Mouse (Mus musculus) CD8-positive naive resting alpha-beta T cell, adult 2 months (primary cell): ENCODE data around the gene 9930111J21Rik2.
A peak's percentile ranks its signal among the peaks of the same experiment; 100 is the strongest.
"Not testable (repeated sequence)": the region's sequence is repeated elsewhere in the genome, so short reads cannot be mapped to it uniquely, and the experiment has no call there.

ENCODE experiments used
- DNase-seq, 2 experiments: peaks; one replicate each; pipeline ENCODE4 v3.0.0; 2022; ENCODE audit warnings: low read depth in 2 of 2, low spot score in 2 of 2

The 9930111J21Rik2 gene

GRCm38 (mm10) chr11:49051093-49051891 lies at the start of gene 9930111J21Rik2:
9930111J21Rik2 (minus strand) TSS chr11:49051242.
- not testable (repeated sequence) for DNase-seq

DNA sequence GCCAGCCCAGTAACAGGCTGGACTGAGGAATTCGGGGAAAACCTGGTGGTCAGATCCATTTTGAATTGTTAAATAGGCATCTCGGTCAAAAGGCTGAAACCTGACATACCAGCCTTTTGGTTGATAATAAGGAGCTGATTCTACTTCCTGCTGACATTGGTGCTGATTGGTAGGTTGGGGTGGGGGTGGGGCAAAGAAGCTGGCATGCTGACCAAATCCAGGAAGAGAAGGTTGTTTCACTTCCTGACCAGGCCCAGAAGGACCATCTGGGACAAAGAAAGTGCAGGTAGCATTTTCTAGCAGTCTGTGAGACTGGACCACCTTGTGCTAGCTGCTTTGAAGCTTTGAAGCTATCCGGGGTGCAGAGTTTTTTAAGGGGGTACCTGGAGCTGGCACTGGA lies 49.4 kb upstream of the 9930111J21Rik2 start:
- no peak for DNase-seq

- DNase-seq, result no peak
Measured at GRCm38 (mm10) chr11:49095367-49095766, 44.3 kb upstream of the 9930111J21Rik2 start.

- peak; percentile 55 to 61 for DNase-seq
Measured at GRCm38 (mm10) chr11:49093861-49094660, 43.0 kb upstream of the 9930111J21Rik2 start.

- no peak for DNase-seq
Measured at GRCm38 (mm10) chr11:49092786-49093185, 41.7 kb upstream of the 9930111J21Rik2 start.

GRCm38 (mm10) chr11:49092053-49092586 lies 41.1 kb upstream of the 9930111J21Rik2 start:
- no peak for DNase-seq

GRCm38 (mm10) chr11:49091171-49091570 lies 40.1 kb upstream of the 9930111J21Rik2 start:
- no peak for DNase-seq

DNA sequence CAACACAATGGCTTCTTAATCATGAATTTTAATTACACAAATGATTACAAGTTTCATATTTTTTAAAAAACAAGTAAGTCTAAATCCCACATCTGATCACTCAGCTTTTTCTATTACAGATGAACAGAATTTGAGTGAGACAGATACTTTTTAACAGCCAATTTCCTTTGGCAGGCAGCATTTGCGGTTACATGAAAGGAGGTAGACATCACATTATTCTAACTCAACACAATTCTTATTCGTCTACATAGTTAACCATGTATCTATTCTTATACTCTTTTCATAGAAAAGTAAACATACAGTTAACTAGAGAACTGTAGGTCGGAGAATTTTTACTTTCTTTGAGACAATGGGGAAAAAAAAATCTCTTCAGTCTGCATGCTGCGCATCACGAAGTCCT lies 39.5 kb upstream of the 9930111J21Rik2 start:
- DNase-seq, result peak in 1 of 2 experiments; percentile 19

GRCm38 (mm10) chr11:49089735-49090507 lies 38.9 kb upstream of the 9930111J21Rik2 start:
- DNase-seq, result no peak

- no peak for DNase-seq
Measured at GRCm38 (mm10) chr11:49088990-49089652, 38.1 kb upstream of the 9930111J21Rik2 start.

DNA sequence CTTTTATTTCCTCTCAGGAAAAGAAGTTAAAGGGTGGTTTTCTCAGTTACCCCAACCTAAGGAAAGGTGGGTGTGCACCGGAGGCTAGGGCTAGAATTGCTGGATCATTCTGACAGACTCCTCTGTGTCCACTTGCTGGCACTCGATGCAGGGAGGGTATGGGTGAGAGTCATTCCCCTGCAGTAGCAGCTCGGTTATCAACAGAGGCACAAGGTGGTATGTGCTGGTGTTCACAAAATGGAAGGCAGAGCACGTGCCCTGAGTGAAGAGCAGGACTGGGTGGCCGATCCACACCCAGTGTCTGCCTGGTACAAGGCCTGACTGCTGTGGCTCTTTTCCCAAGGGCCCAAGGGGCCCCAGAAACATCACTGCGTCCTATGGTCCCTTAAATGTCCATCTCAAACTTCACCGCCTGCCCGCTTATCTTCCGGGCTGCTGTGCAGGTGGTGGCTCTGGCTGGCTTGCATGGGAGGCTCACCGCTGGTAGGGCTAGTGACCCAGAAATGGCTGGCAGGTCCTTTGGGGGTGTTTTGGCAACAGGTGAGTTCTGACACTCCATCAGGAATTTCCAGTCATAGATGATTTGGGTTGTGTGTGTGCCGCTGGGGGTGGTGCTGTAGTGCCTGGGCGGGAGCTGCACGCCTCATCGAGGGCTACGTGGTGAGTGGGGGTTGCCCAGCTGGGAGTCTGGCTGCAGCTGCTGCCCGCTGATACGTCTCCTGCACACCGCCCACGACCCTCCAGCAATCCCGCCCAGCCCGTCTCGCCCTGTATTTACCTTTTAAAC lies 37.0 kb upstream of the 9930111J21Rik2 start:
- peak in 1 of 2 experiments; percentile 18 for DNase-seq

DNA sequence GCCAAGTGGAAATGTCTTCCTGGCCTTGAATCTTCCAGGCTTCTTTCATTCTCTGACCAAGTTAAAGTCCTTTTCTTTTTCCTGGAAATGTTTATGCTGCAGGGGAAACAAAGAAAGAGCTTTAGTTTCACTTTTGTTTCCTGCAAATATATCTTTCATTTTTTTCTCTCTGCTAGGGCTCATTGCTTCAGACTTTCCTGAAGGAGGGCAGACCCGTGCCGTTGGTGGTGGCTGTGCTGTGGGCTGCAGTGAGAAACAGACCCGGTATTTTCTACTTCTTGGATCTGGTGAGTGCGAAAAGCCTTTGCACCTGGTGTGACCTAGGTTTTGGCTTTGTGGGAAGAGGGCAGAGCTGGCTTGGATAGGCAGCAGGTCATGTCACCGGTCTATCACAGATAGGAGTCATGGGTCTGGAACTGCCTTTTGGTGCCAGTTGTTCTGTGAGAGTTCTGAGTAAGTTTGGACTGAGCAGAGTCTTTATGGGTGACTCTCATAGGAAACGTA lies 35.9 kb upstream of the 9930111J21Rik2 start:
- DNase-seq, result peak in 1 of 2 experiments; percentile 17

- DNase-seq, result peak; percentile 57 to 64
Measured at GRCm38 (mm10) chr11:49084875-49085274, 33.8 kb upstream of the 9930111J21Rik2 start.

GRCm38 (mm10) chr11:49084385-49084784 lies 33.3 kb upstream of the 9930111J21Rik2 start:
- DNase-seq, result no peak

DNA sequence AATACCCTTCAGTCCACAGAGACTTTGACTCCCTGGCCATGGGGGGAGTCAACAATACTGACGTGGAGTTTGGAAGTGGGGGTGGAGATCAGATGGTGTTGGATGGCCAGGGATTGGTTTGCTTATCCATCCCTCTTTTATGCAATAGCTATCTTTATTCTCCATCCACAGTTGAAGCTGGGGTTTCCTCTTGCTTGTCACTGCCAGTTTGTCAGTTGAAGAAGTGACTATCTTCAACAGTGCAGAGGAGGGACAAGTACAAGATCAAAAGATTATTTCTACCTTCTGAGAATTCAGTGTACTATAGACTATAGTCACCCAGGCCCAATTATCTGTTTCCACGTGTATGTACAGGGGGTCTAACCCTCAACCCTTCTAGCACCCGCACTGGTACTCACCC lies 32.8 kb upstream of the 9930111J21Rik2 start:
- DNase-seq, result no peak

DNA sequence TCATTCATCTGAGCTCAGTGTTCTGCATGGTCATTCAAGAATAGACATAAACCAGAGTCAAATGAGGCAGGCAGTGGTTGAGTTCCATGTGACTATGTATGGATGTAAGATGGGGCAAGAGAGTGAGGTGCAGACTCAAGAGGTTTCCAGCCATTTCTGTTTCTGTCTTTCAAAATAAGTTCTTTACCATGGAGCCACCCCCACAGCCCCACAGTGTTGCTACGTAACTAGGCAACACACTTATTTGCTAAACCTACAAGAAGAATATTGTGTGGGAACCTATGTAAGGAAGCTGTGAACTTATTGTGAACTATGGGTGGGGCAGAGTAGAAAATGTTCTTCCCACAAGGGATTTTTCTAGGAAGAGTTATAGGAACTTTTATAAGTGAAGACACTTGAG lies 32.1 kb upstream of the 9930111J21Rik2 start:
- DNase-seq, result peak in 1 of 2 experiments; percentile 43

DNA sequence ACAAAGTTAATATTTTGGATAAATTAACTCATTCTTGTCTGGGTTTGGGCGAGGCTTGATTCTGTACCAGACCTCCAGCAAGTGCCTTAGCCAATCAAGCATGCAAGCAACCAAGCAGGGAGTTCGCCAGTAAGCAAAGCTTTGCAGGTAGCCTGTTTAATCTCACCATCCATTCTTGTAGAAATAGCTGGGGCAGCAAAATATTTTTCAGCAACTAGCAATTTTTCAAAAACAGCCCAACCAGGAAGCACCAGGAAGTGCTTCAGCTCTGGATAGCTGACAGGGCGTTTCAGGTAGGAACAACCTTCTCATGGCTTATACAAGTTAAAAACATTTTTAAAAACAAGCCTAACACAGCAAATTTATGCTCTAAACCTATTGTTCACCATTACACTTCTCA lies 30.8 kb upstream of the 9930111J21Rik2 start:
- no peak for DNase-seq

DNA sequence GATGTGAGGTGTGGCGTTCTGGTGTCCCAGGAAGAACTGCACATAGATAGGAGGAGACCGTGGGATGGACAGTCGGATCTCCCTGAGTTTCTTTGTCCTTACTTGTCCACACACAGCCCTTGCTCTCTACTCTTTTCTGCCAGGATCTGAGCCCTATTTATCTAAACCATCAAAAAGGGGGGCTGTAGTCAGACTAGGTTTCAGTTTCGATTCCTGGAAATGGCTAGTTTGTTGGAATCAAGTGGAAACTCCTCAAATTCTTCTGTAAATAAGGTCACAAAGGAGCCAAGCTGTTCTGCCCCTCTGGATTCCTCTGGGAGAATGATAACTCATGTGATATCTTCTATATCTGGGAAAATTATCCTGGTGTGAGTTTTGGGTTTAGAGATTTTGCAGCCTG lies 30.3 kb upstream of the 9930111J21Rik2 start:
- no peak for DNase-seq

DNA sequence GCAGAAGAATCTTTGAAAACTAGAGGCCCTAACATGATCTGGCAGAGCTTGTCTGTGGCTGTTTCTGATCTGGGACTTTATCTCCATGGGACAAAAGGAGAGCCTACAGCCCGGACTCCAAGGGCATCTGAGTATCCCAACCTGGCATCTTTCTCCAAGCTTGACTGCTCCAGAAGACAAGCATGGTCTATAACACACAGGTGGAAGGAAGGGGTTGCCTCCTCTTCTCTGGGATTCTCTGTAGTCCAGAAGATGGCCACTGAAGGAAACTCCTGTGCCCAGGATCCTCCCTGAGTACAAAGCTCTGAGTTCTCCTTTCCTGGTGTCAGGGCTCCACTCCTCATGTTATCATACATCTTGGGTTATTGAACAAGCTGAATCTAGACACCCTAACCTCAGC lies 29.6 kb upstream of the 9930111J21Rik2 start:
- DNase-seq, result no peak

- DNase-seq, result no peak
Measured at GRCm38 (mm10) chr11:49078719-49079118, 27.7 kb upstream of the 9930111J21Rik2 start.
